Mouse (Mus musculus) thymus, adult 2 months (tissue): ENCODE results near the gene Angptl1. TPM values are rescaled to one million over a fixed set of nuclear protein-coding genes. Genes with fewer than 3 reads are reported as not detected.

Source experiments
- DNase-seq: peaks from one replicate; pipeline ENCODE4 v3.0.0; 2021
- H3K27ac ChIP-seq: fragments of 200-500 bp; 2 replicates; pipeline ENCODE4 v1.5.1; 2012; ENCODE audit warnings: low read length, control low read depth; ENCODE audit not compliant: control insufficient read depth, insufficient read depth
- H3K27me3 ChIP-seq: fragments of 200-500 bp; 2 replicates; pipeline ENCODE4 v1.6.1; 2012; ENCODE audit warnings: mild to moderate bottlenecking, low read length, moderate library complexity, mixed read lengths; ENCODE audit not compliant: control insufficient read depth, insufficient read depth
- H3K36me3 ChIP-seq: fragments of 200-500 bp; 2 replicates; pipeline ENCODE4 v1.6.1; 2012; ENCODE audit warnings: mild to moderate bottlenecking, low read length, moderate library complexity; ENCODE audit not compliant: control insufficient read depth, insufficient read depth
- H3K4me1 ChIP-seq: fragments of 200-500 bp; replicated peaks from 2 replicates; pipeline ENCODE4 v1.6.1; 2012; ENCODE audit warnings: low read length; ENCODE audit not compliant: control insufficient read depth, insufficient read depth
- H3K4me3 ChIP-seq: fragments of 200-500 bp; 2 replicates; pipeline ENCODE4 v1.5.1; 2012; ENCODE audit warnings: mild to moderate bottlenecking, low read length, control low read depth, moderate library complexity; ENCODE audit not compliant: control insufficient read depth, insufficient read depth
- CTCF ChIP-seq: fragments of 200-500 bp; IDR thresholded peaks from 2 replicates; pipeline ENCODE4 v1.5.1; 2012; ENCODE audit warnings: mild to moderate bottlenecking, control low read depth, low read length, moderate library complexity, borderline replicate concordance; ENCODE audit not compliant: control insufficient read depth, poor library complexity, insufficient read depth; ENCODE audit errors: extremely low read depth
- POLR2A ChIP-seq: fragments of 200-500 bp; IDR thresholded peaks from 2 replicates; pipeline ENCODE4 v1.6.1; 2012; ENCODE audit warnings: mild to moderate bottlenecking, low read length, control low read depth, moderate library complexity; ENCODE audit not compliant: control insufficient read depth, poor library complexity, insufficient read depth; ENCODE audit errors: extremely low read depth
- WGBS: fragments of 180-500 bp; shearing (Covaris S2); methylation state at CpG from one replicate; pipeline ENCODE4 v1.1.7; 2018; 5-methylcytosine and 5-hydroxymethylcytosine counted together
- polyA plus RNA-seq: library from polyadenylated mRNA; depleted of rRNA; stranded (reverse); fragments of >200 nt; gene quantifications from 2 replicates; pipeline ENCODE4 v1.2.3, GENCODE M21; 2012; rRNA removed

Angptl1 gene
- polyA plus RNA-seq, 1 experiment = 0.22 TPM

DNA sequence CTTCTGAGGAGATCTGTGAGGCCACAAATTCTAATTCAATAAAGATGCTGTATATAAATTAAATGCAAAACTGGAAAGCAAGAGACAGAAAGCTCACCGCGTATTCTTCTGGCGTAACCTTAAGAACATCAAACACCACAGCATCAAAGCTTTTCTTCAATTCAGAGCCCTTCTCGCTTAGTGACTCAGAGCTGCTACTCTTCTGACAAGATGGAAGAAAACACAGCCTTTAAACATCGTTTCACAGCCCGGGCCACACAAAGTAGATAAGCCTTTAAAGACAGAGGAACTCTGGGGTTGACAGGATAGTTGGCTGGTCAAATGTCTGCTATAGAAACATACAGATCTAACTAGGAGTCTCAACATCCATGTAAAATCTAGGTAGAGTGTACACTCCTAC lies 63.3 kb downstream of the Angptl1 start:
- DNase-seq = no peak
- peaks cover 9% of the 10 kb centered on the region for H3K4me1 ChIP-seq
- WGBS = 26% methylated on average over 6 of the region's 6 CpGs
- H3K4me3 ChIP-seq = no peak overlapping the region
- H3K27ac ChIP-seq = no peak overlapping the region
- H3K27me3 ChIP-seq = no peaks in the 10 kb centered on the region
- TF ChIP-seq CTCF (no peak), POLR2A (no peak)
- H3K36me3 ChIP-seq = peaks cover 25% of the 10 kb centered on the region

DNA sequence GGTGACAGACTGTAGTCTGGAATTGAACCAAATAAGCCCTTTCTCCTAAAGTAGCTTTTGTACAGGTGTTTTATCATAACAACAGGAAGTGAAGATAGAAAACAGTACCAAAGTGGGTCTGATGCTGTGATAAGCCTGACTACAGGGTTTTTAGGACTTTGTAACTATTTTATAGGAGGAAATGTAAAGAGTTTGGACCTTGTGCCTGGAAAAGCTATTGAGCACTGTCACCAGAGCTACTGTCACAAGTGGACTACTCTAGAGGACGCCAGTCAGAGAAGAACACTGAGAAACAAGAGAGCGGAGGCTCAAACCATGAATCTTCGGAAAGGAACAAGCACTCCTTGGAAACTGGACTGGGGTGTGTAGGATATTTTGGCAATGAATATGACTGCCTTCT lies 65.5 kb downstream of the Angptl1 start:
- no peak for TF ChIP-seq POLR2A
- TF ChIP-seq CTCF = no peak
- peaks cover 20% of the 10 kb centered on the region for H3K36me3 ChIP-seq
- H3K4me1 ChIP-seq = peaks cover 9% of the 10 kb centered on the region
- no peaks in the 10 kb centered on the region for H3K27me3 ChIP-seq
- no peak for DNase-seq
- H3K27ac ChIP-seq = no peak overlapping the region
- WGBS = over 99% methylated on average over 3 of the region's 3 CpGs
- no peak overlapping the region for H3K4me3 ChIP-seq

DNA sequence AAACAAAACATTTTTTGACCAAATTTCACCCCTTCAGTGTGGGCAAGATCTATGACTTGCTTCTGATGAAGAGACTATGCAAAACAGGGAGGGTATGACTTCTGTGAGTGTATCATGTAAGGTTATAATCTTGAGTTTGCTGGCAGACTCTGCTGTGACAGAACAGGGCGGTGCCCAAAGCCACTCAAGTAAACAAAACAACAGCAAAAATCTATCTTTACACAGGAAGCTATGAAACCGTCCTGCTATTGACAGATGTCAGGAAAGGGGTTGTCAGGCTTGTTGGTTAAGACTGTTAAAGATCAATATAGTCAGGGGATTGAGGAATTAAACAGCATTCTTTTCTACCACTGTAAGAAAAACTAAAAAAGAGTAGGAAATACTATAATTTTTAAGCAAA lies 67.3 kb downstream of the Angptl1 start:
- WGBS = 89% methylated on average over 2 of the region's 2 CpGs
- Histone ChIP-seq H3K4me1 (peaks cover 9% of the 10 kb centered on the region), H3K27me3 (no peaks in the 10 kb centered on the region), H3K27ac (no peak overlapping the region), H3K36me3 (peaks cover 6% of the 10 kb centered on the region; the same call in 1 of the 2 replicates), H3K4me3 (no peak overlapping the region)
- DNase-seq = no peak
- TF ChIP-seq CTCF (no peak), POLR2A (no peak)

DNA sequence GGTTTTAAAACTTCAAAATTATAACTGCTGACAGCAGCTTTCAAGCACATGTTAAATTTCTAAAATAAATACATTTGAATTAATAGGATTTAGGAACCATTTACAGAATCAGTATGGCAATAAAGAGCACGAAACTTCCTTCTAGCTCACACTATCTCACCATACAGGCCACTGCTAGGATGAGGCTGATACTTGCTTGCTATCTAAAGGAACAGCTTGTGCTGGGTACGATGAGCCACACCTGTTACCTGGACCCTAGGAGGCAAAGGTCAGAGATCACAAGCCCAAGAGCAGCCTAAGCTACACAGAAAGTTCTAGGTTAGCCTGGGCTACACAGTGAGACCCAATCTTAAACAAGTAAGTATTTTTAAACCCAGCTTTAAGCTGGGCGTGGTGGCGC lies 70.9 kb downstream of the Angptl1 start:
- DNase-seq = no peak
- H3K4me1 ChIP-seq = peaks cover 10% of the 10 kb centered on the region
- H3K4me3 ChIP-seq = no peak overlapping the region
- TF ChIP-seq CTCF = no peak
- no peak for TF ChIP-seq POLR2A
- 95% methylated on average over 4 of the region's 4 CpGs for WGBS
- no peaks in the 10 kb centered on the region for H3K27me3 ChIP-seq
- H3K36me3 ChIP-seq = peaks cover 6% of the 10 kb centered on the region; the same call in 1 of the 2 replicates
- no peak overlapping the region for H3K27ac ChIP-seq

DNA sequence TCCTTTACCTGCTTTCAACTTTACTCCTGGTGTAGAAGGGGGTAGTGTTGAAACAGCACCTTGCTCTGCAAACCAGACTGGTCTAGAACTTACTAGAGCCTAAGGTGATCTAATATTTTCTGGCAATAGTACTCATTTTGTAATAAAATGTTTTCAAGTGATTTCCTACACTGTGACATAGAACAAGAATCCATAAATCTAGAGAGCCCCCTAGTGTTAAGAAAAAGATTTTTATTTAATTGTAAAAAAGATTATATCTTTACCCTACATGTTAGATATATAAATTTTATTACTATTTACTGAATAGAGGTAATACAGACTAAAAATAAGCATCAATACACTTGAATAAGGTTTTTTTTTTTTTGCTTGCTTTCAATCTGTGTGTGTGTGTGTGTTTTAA lies 71.5 kb downstream of the Angptl1 start:
- Histone ChIP-seq H3K4me3 (no peak overlapping the region), H3K27ac (no peak overlapping the region), H3K4me1 (peaks cover 11% of the 10 kb centered on the region), H3K36me3 (peaks cover 6% of the 10 kb centered on the region; the same call in 1 of the 2 replicates), H3K27me3 (no peaks in the 10 kb centered on the region)
- TF ChIP-seq POLR2A = no peak
- TF ChIP-seq CTCF = no peak
- DNase-seq = no peak

Other genes starting within 250 kb of the Angptl1 start
- 38.2 and 47.2 TPM in 2 replicates for gene Tor3a, start 164.2 kb upstream of the Angptl1 start, polyA plus RNA-seq
- 17.7 and 18.2 TPM in 2 replicates for gene Fam20b, start 119.5 kb upstream of the Angptl1 start, polyA plus RNA-seq
- 25.2 and 28.9 TPM in 2 replicates for gene Ralgps2, start 101.1 kb downstream of the Angptl1 start, polyA plus RNA-seq